Mouse (Mus musculus) thymus, postnatal 14 days (tissue): ENCODE results near the gene Klc3.
A peak's percentile ranks its signal among the peaks of the same experiment; 100 is the strongest.

ENCODE experiments used
- DNase-seq: peaks from one replicate; pipeline ENCODE4 v3.0.0; 2021

Gene Klc3

GRCm38 (mm10) chr7:19403731-19404296 lies at the start of gene Klc3:
TSS of gene Klc3 (minus strand) at chr7:19404104.
- peak; percentile 95 for DNase-seq

- no peak for DNase-seq
Observed at GRCm38 (mm10) chr7:19449165-19449564, 45.3 kb upstream of the Klc3 start.

GRCm38 (mm10) chr7:19447689-19448088 lies 43.8 kb upstream of the Klc3 start:
- DNase-seq, result no peak

GRCm38 (mm10) chr7:19444801-19445200 lies 40.9 kb upstream of the Klc3 start:
- no peak for DNase-seq

- peak; percentile 73 for DNase-seq
Observed at GRCm38 (mm10) chr7:19443344-19443743, 39.4 kb upstream of the Klc3 start.

GRCm38 (mm10) chr7:19441448-19442091 lies 37.7 kb upstream of the Klc3 start:
- no peak for DNase-seq

- DNase-seq, result no peak
Observed at GRCm38 (mm10) chr7:19437048-19437447, 33.1 kb upstream of the Klc3 start.

- no peak for DNase-seq
Observed at GRCm38 (mm10) chr7:19436276-19436675, 32.4 kb upstream of the Klc3 start.

GRCm38 (mm10) chr7:19432475-19432874 lies 28.6 kb upstream of the Klc3 start:
- peak; percentile 28 for DNase-seq

GRCm38 (mm10) chr7:19430402-19430801 lies 26.5 kb upstream of the Klc3 start:
- no peak for DNase-seq

GRCm38 (mm10) chr7:19429726-19430125 lies 25.8 kb upstream of the Klc3 start:
- DNase-seq, result no peak

- no peak for DNase-seq
Observed at GRCm38 (mm10) chr7:19427999-19428650, 24.2 kb upstream of the Klc3 start.

- no peak for DNase-seq
Observed at GRCm38 (mm10) chr7:19426888-19427287, 23.0 kb upstream of the Klc3 start.

GRCm38 (mm10) chr7:19426349-19426748 lies 22.4 kb upstream of the Klc3 start:
- DNase-seq, result no peak

GRCm38 (mm10) chr7:19424051-19424450 lies 20.1 kb upstream of the Klc3 start:
- no peak for DNase-seq

- no peak for DNase-seq
Observed at GRCm38 (mm10) chr7:19423083-19423482, 19.2 kb upstream of the Klc3 start.

GRCm38 (mm10) chr7:19420821-19421636 lies 17.1 kb upstream of the Klc3 start:
- peak; percentile 90 for DNase-seq

GRCm38 (mm10) chr7:19420121-19420520 lies 16.2 kb upstream of the Klc3 start:
- DNase-seq, result peak; percentile 46

- DNase-seq, result no peak
Observed at GRCm38 (mm10) chr7:19416590-19416989, 12.7 kb upstream of the Klc3 start.

- no peak for DNase-seq
Observed at GRCm38 (mm10) chr7:19413525-19413924, 9.6 kb upstream of the Klc3 start.

GRCm38 (mm10) chr7:19411783-19412182 lies 7.9 kb upstream of the Klc3 start:
- DNase-seq, result no peak

- no peak for DNase-seq
Observed at GRCm38 (mm10) chr7:19410766-19411344, 7.0 kb upstream of the Klc3 start.

GRCm38 (mm10) chr7:19409753-19410152 lies 5.8 kb upstream of the Klc3 start:
- no peak for DNase-seq
